Mouse (Mus musculus) left cerebral cortex, adult 2 months (tissue): ENCODE results near the gene Mybph. TPM values are rescaled to one million over a fixed set of nuclear protein-coding genes. Genes with fewer than 3 reads are reported as not detected.
"Not testable (repeated sequence)": the region's sequence is repeated elsewhere in the genome, so short reads cannot be mapped to it uniquely, and the experiment has no call there.

Experiments
- DNase-seq, 2 experiments: peaks; one replicate each; pipeline ENCODE4 v3.0.0; 2021 to 2022; ENCODE audit warnings: low spot score in 2 of 2, mixed read lengths in 1 of 2; ENCODE audit errors: extremely low spot score in 1 of 2
- H3K27ac ChIP-seq: fragments of 200-600 bp; 2 replicates; pipeline ENCODE4 v1.8.1; 2022
- H3K4me3 ChIP-seq: fragments of 200-600 bp; 2 replicates; pipeline ENCODE4 v1.8.1; 2022
- CTCF ChIP-seq: fragments of 200-600 bp; IDR thresholded peaks from 2 replicates; pipeline ENCODE4 v1.8.1; 2022; ENCODE audit warnings: antibody characterized with exemption, mild to moderate bottlenecking, moderate library complexity
- intact Hi-C: fragments of 180-260 bp; cut with DNase I; formaldehyde crosslinking; loops from one replicate; pipeline ENCODE4 v1.15.1; 2025
- total RNA-seq, 2 experiments: library from RNA; stranded (reverse); gene quantifications; 2 replicates each; pipeline ENCODE4 v1.2.3; 2021

Mybph gene
- total RNA-seq, 2 experiments from 2014 or later = 0.25 TPM; not detected in 1

DNA sequence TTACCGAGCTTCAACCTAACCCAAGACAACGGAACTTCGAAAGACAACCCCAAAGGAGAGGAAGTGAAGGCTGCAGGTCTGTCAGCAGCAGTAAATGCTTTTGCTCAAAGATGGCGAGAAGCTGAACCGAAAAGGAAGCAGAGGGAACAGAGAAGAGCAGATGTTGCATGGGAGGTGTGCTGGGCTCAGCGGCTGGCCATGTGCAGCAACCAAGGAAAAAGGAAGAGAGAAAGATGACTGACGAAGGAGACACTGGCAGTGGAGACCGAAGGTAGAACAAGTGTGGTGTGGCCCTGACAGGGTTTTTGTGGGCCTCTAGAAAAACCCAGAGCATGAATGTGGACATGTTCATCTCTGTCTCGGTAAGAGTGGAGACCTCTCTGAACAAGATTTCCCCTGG, 47.5 kb downstream of the Mybph start:
- no peak for TF ChIP-seq CTCF
- intact Hi-C loops = loop anchor here (1.0 to 2.0 kb wide), 2 partner anchors 39 to 44 kb away; no protein-coding TSS in a partner anchor
- DNase-seq = no peak
- Histone ChIP-seq H3K4me3 (no peak overlapping the region), H3K27ac (peak overlapping the region; percentile 83)

DNA sequence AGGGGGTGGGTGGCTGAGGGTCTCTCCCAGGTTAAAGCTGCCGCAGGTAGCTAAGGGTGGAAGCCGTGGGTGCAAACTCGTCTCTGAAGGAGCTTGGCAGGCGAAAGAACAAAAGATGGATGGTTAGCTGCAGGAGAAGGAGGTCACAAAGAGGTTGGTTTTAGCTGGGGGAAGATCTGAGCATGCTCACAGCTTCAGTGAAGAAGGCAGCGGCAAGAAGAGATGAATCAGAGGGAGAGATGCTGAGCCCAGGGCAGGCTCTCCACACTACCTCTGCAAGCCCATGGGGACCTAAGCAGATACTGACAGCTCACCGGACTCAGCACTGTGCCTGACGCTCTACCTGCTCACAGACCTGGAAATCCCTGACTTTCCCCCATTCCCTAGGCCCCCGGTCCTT, 48.0 kb downstream of the Mybph start:
- no peak overlapping the region for H3K4me3 ChIP-seq
- intact Hi-C loops = loop anchor here (2.0 kb wide), 1 partner anchor 44 kb away; no protein-coding TSS in a partner anchor
- TF ChIP-seq CTCF = no peak
- peak overlapping the region; percentile 83 for H3K27ac ChIP-seq
- no peak for DNase-seq

- DNase-seq = no peak
- intact Hi-C loops = no loop called here
- peak overlapping the region; percentile 83; the same call in 1 of the 2 replicates for H3K27ac ChIP-seq
- TF ChIP-seq CTCF = no peak
- no peak overlapping the region for H3K4me3 ChIP-seq
Observed at GRCm38 (mm10) chr1:134242286-134242685, 49.0 kb downstream of the Mybph start.

GRCm38 (mm10) chr1:134243505-134243904, 50.3 kb downstream of the Mybph start:
- no peak for DNase-seq
- TF ChIP-seq CTCF = no peak
- intact Hi-C loops = no loop called here

DNA sequence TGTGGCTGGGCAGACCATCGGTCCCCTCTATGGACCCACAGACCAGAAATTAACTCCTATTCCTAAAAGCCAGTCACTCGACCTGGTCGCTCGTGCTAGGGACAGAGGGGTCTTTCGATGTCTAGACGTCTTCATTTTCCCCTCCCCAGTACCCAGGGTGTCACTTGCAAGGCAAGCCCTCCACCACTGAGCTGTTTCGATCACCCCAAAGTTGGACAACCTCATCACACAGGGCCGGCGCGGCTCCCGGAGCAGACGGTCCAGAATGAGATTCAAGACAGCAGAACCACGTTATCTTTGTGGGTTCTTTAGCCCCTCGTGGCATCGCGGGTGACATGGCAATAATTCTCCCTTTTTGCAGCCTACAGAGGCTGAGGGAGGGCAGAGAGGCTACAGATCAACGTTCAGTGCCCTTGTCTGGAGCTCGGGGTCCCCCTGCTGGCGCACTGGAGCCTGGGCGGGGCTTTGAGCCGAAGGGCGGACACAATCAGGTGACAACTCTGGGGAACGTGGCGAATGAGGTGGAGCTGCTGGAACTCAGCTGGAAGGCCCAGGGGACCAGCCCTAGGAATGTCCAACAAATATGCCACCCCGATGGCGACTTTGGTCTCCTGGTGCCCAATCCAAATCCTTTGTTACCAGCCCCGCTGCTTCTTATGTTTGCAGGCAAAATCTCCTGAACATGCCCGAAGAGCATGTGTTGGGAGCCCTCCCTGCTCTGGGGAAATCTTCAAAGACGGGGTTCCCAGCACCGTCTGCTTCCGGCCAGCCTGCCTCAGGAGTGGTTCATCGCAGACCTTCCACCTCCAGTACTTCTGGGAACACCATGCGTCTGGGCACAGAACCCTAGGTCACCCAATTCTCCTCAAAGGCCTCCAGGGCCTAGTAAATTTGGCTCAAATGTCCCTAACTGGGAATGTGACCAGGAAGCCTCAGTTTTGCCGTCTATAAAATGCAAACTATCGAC, 51.0 kb downstream of the Mybph start:
- H3K4me3 ChIP-seq = 0 out of 2 replicates have a peak overlapping the region, but pooled peaks have one; percentile 20
- TF ChIP-seq CTCF = peak; percentile 90
- intact Hi-C loops = loop anchor here (1.0 to 2.0 kb wide), 2 partner anchors 89 to 93 kb away; partner anchors contain the start of gene Ppfia4
- no peak overlapping the region for H3K27ac ChIP-seq
- DNase-seq = peak; percentile 90 to 94

More at GRCm38 (mm10) chr1:134243505-134243904, 50.3 kb downstream of the Mybph start:
- Histone ChIP-seq H3K27ac (no peak overlapping the region), H3K4me3 (no peak overlapping the region)

GRCm38 (mm10) chr1:134245004-134245717, 51.9 kb downstream of the Mybph start:
- Histone ChIP-seq H3K27ac (no peak overlapping the region), H3K4me3 (no peak overlapping the region)
- TF ChIP-seq CTCF = no peak
- intact Hi-C loops = loop anchor here (2.0 kb wide), 1 partner anchor 88 kb away; the partner anchor contains the start of gene Ppfia4
- DNase-seq = no peak

GRCm38 (mm10) chr1:134246590-134246989, 53.3 kb downstream of the Mybph start:
- Histone ChIP-seq H3K27ac (no peak overlapping the region), H3K4me3 (no peak overlapping the region)
- no peak for TF ChIP-seq CTCF
- intact Hi-C loops = no loop called here
- no peak for DNase-seq

- intact Hi-C loops = loop anchor here (5.0 kb wide), 1 partner anchor 73 kb away; no protein-coding TSS in a partner anchor
- H3K4me3 ChIP-seq, DNase-seq, H3K27ac ChIP-seq: not testable (repeated sequence)
Observed at GRCm38 (mm10) chr1:134249681-134250080, 56.4 kb downstream of the Mybph start.

Other genes starting within 250 kb of the Mybph start
- 10 to 100 TPM; 15.8 to 23.8 TPM for gene Fmod, start 156.2 kb upstream of the Mybph start, total RNA-seq
- gene Btg2, start 114.3 kb upstream of the Mybph start, total RNA-seq = 10 to 100 TPM; 26.2 to 28.3 TPM
- not detected for gene Chit1, start 82.2 kb upstream of the Mybph start, total RNA-seq
- 10 to 100 TPM; 14.0 TPM for gene Chil1, start 11.3 kb upstream of the Mybph start, total RNA-seq
- 100 to 1,000 TPM; 180 to 188 TPM for gene Adora1, start 42.0 kb downstream of the Mybph start, total RNA-seq
- gene Myog, start 96.5 kb downstream of the Mybph start, total RNA-seq = not detected
- gene Ppfia4, start 139.5 kb downstream of the Mybph start, total RNA-seq = 10 to 100 TPM; 50.7 to 50.8 TPM
- 10 to 100 TPM; 57.2 to 70.8 TPM for gene Tmem183a, start 168.5 kb downstream of the Mybph start, total RNA-seq
- gene 4933406M09Rik, start 192.5 kb downstream of the Mybph start, total RNA-seq = not detected
- gene Cyb5r1, start 212.1 kb downstream of the Mybph start, total RNA-seq = 10 to 100 TPM; 20.3 to 23.3 TPM
- gene Adipor1, start 221.9 kb downstream of the Mybph start, total RNA-seq = 10 to 100 TPM; 55.9 to 58.2 TPM